Mouse (Mus musculus) thymus, adult 2 months (tissue): ENCODE results near the gene Thra.

Source experiments
- CTCF ChIP-seq: fragments of 200-500 bp; IDR thresholded peaks from 2 replicates; pipeline ENCODE4 v1.5.1; 2012; ENCODE audit warnings: mild to moderate bottlenecking, control low read depth, low read length, moderate library complexity, borderline replicate concordance; ENCODE audit not compliant: control insufficient read depth, poor library complexity, insufficient read depth; ENCODE audit errors: extremely low read depth
- POLR2A ChIP-seq: fragments of 200-500 bp; IDR thresholded peaks from 2 replicates; pipeline ENCODE4 v1.6.1; 2012; ENCODE audit warnings: mild to moderate bottlenecking, low read length, control low read depth, moderate library complexity; ENCODE audit not compliant: control insufficient read depth, poor library complexity, insufficient read depth; ENCODE audit errors: extremely low read depth

DNA sequence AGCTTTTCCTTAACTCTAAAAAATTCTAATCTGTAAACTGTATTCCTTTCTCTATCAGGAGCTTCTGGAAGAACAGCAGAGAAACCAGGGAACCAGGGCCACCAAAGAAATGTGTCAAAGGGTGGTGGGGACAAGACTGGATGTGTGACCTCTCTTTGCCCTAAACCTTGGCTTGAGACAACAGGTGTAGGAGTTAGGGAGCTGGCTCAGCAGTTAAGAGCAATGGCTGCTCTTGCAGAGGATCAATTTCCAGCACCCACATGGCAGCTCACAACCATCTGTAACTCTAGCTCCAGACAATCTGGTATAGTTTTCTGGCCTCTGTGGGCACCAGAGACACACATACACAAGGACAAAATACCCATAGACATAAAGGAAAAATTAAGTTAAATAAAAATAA lies 37.5 kb downstream of the Thra start:
- TF ChIP-seq POLR2A (no peak), CTCF (no peak)
